Mouse (Mus musculus) C2C12 (cell line): Measurements from ENCODE around the gene Tgfbr3.

ENCODE experiments used
- CEBPB ChIP-seq: IDR thresholded peaks from one replicate; pipeline ENCODE4 v1.6.1; 2011; ENCODE audit warnings: low read depth, mild to moderate bottlenecking, control low read depth, moderate library complexity
- CTCF ChIP-seq: IDR thresholded peaks from one replicate; pipeline ENCODE4 v1.5.1; 2011; ENCODE audit not compliant: control insufficient read depth, insufficient read depth, insufficient read length
- MAX ChIP-seq: IDR thresholded peaks from one replicate; pipeline ENCODE4 v1.6.1; 2011; ENCODE audit warnings: mild to moderate bottlenecking, control low read depth

GRCm38 (mm10) chr5:107120624-107121023 is 168.8 kb downstream of the Tgfbr3 start:
- no peak for TF ChIP-seq CTCF
- no peak for TF ChIP-seq CEBPB
- no peak for TF ChIP-seq MAX
